31 mouse cellular contexts compared by ENCODE assay signal in the genomic region with DNA sequence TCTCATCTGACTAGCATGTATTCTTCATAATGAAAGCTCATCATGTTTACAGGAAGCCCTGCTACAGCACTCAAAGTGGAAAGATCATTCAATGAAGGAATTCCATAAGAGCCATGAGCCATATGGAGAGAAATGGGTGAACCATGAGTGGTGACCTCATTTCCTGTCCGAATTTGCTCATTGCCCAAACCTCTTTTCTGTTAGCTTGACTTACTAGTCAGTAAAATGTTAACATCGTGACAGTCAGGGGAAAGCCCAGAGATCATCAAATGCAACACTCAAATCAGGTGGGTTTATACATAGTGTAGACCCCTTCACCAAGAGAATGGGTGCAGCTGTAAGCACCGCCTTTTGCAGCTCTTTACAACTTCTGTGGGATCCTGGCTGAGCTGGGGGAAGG.
"Had no signal": no experiment of that assay in that cellular context is flagged by ENCODE, and none has a peak within 500 bp of the region (broad histone marks: within the 10 kb centered on the region; RNA-seq: fewer than 3 reads in every experiment).

No protein-coding gene starts in this region.

- DNase-seq: left cerebral cortex, postnatal 4 days; liver; liver, embryonic 13.5 days; liver, postnatal 0 days; lung, adult 18-20 months; lung, adult 2 months; lung, embryonic 14.5 days; lung, postnatal 10 days; lung, postnatal 14 days; lung, postnatal 36 days; lung, postnatal 4 days; midbrain, embryonic 14.5 days had no signal

- H3K9me3 ChIP-seq: limb, embryonic 10.5 days; limb, embryonic 12.5 days; limb, embryonic 13.5 days; limb, embryonic 15.5 days; liver, embryonic 12.5 days; liver, embryonic 13.5 days; liver, embryonic 15.5 days; lung, embryonic 15.5 days; megakaryocyte, embryonic 14.5 days; midbrain, embryonic 10.5 days; midbrain, embryonic 12.5 days; midbrain, embryonic 13.5 days; midbrain, embryonic 15.5 days had no signal

- ATAC-seq: liver, embryonic 12.5 days; liver, postnatal 0 days; lung, postnatal 0 days; midbrain, embryonic 13.5 days; midbrain, embryonic 15.5 days; midbrain, embryonic 16.5 days had no signal

- H3K27me3 ChIP-seq: limb, embryonic 12.5 days; limb, embryonic 13.5 days; limb, embryonic 15.5 days; lung, embryonic 15.5 days; midbrain, embryonic 12.5 days; midbrain, embryonic 13.5 days; midbrain, embryonic 15.5 days had no signal

- H3K9ac ChIP-seq: limb, embryonic 12.5 days; limb, embryonic 13.5 days; limb, embryonic 15.5 days; liver, embryonic 12.5 days; liver, embryonic 13.5 days; liver, embryonic 14.5 days; liver, embryonic 15.5 days; liver, postnatal 0 days; lung, embryonic 14.5 days; lung, embryonic 15.5 days; midbrain, embryonic 12.5 days; midbrain, embryonic 13.5 days; midbrain, embryonic 15.5 days had no signal

- H3K4me1 ChIP-seq: limb, embryonic 10.5 days; limb, embryonic 12.5 days; limb, embryonic 13.5 days; limb, embryonic 15.5 days; liver, embryonic 13.5 days; lung, embryonic 15.5 days; midbrain, embryonic 10.5 days; midbrain, embryonic 12.5 days; midbrain, embryonic 13.5 days; midbrain, embryonic 15.5 days had no signal

- H3K4me2 ChIP-seq: limb, embryonic 12.5 days; limb, embryonic 13.5 days; limb, embryonic 15.5 days; liver, embryonic 11.5 days; liver, embryonic 12.5 days; liver, embryonic 13.5 days; liver, embryonic 15.5 days; lung, embryonic 14.5 days; lung, embryonic 15.5 days; midbrain, embryonic 11.5 days; midbrain, embryonic 12.5 days; midbrain, embryonic 13.5 days; midbrain, embryonic 15.5 days had no signal

- H3K27ac ChIP-seq: limb, embryonic 10.5 days; limb, embryonic 12.5 days; limb, embryonic 13.5 days; limb, embryonic 15.5 days; liver, embryonic 12.5 days; liver, embryonic 13.5 days; liver, embryonic 14.5 days; liver, embryonic 15.5 days; lung, embryonic 15.5 days; macrophage; midbrain, embryonic 10.5 days; midbrain, embryonic 12.5 days; midbrain, embryonic 13.5 days; midbrain, embryonic 15.5 days had no signal

- H3K36me3 ChIP-seq: limb, embryonic 10.5 days; limb, embryonic 12.5 days; limb, embryonic 13.5 days; limb, embryonic 15.5 days; liver, embryonic 12.5 days; liver, embryonic 13.5 days; liver, embryonic 15.5 days; lung, embryonic 15.5 days; midbrain, embryonic 10.5 days; midbrain, embryonic 12.5 days; midbrain, embryonic 13.5 days; midbrain, embryonic 15.5 days had no signal

- H3K4me3 ChIP-seq: limb, embryonic 10.5 days; limb, embryonic 12.5 days; limb, embryonic 13.5 days; limb, embryonic 15.5 days; liver, embryonic 12.5 days; liver, embryonic 13.5 days; liver, embryonic 15.5 days; lung, embryonic 15.5 days; megakaryocyte, embryonic 14.5 days; midbrain, embryonic 10.5 days; midbrain, embryonic 12.5 days; midbrain, embryonic 13.5 days; midbrain, embryonic 15.5 days; myocyte had no signal
